Mouse (Mus musculus): ENCODE measurements around the gene Exoc5.

Exoc5 gene

GRCm38 (mm10) chr14:49001655-49002054, 64.8 kb downstream of the Exoc5 start:
- DNase-seq: no peak

DNA sequence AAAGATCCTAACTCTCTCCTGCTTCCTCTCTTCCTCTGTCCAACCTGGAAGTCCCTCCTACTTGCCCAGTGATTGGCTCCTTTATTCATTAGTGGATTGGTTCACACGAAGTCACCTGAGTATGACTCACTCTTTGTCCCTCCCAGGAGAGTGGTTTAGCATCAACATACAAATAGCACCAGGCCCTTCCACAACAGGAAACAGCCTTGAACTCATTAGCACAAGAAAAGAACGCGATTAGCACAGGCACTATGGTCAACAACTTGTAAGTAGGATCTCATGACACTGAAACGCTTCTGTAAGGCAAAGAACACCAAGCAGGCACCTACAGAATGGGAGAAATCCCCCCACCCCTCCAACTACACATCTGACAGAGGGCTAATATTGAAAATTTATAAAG, 67.7 kb downstream of the Exoc5 start:
- DNase-seq: no peak

GRCm38 (mm10) chr14:48993861-48994260, 72.6 kb downstream of the Exoc5 start:
- no peak for DNase-seq

GRCm38 (mm10) chr14:48992070-48992580, 74.3 kb downstream of the Exoc5 start:
- DNase-seq: peak; percentile 12

- no peak for DNase-seq
Measured at GRCm38 (mm10) chr14:48991144-48991522, 75.3 kb downstream of the Exoc5 start.

DNA sequence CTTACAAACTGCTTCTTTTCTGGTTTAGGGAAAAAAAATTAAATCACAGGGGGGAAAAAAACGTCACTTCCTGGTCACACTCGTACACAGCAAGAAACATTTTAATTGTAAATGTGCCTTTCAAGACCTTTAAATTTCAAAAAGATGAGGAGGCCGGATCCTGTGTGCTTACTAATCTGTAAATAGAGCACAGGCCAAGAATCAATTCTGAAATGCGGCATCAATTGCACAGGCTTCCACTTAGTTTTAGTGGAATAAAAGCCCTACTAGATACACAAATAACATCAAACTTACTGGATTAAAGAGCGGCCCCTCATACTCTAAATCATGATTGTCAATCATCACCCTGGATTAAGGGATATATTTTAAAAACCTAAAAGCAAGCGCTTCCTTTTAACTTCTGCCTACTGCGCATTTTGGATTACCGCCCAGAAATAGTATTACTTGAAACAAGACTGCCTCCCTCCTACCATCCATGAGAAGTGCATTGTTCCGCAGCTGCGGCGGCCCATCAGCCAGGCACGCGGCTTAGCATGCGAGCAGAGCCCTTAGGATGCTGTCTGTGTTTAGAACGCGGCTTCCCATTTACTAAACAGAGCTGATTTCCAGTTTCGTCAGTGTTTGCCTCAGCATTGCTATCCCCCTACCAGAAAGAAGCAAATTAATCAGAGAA, 75.8 kb downstream of the Exoc5 start:
- peak; percentile 85 for DNase-seq

GRCm38 (mm10) chr14:48989831-48990230, 76.6 kb downstream of the Exoc5 start:
- DNase-seq: no peak

DNA sequence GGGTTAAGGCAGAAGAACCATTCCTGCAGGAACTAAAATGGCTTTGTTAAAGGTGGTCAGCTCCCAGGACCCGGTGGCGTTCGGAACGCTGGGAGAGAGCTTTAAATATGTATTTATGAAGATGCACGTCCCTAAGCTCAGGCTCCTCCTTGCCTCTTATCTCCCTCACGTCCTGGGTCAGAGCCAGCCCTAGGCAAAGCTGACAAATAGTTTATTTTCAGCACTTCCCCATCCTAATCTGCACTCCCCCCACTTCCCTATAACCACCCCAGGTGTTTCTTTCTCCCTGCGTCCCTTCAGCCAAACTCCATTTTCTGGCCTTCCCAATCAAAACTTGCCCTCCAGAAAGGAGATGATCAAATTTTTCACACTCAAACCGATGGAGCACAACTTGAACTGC, 80.2 kb downstream of the Exoc5 start:
- DNase-seq: no peak

- peak; percentile 61 for DNase-seq
Measured at GRCm38 (mm10) chr14:48985673-48986072, 80.8 kb downstream of the Exoc5 start.

DNA sequence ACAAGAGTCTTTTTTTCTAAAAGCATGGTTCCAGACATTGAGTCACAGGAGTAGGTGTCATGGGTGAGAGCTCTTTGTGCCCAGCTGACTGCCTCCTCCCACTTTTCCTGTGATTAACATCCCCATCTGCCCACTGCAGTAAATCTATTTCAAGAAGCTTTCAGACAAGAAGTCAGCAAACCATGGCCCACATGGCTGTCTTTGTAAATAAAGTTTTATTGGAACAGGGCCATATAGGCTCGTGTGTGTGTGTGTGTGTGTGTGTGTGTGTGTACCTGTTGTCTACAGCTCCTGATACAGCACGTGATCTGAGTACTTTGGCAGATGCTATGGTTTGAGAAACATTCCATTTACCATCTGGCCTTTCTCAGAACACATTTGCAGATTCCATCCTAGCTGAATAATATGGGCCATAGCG, 87.5 kb downstream of the Exoc5 start:
- no peak for DNase-seq

- no peak for DNase-seq
Measured at GRCm38 (mm10) chr14:48971546-48971945, 94.9 kb downstream of the Exoc5 start.

- no peak for DNase-seq
Measured at GRCm38 (mm10) chr14:48968670-48969069, 97.8 kb downstream of the Exoc5 start.
